Mouse (Mus musculus): ENCODE measurements around the gene Hoxb9. TPM values are rescaled to one million over a fixed set of nuclear protein-coding genes. Genes with fewer than 3 reads are reported as not detected.
A peak's percentile ranks its signal among the peaks of the same experiment; 100 is the strongest.

The Hoxb9 gene
- not detected for total RNA-seq (2021)

GRCm38 (mm10) chr11:96270996-96271540, at the start of gene Hoxb9:
Gene Hoxb9 (plus strand): TSS chr11:96271457.
- intact Hi-C loops (cut with DNase I): no loop called here
- no peak for DNase-seq (ENCODE audit: low spot score in 2 of 2)

GRCm38 (mm10) chr11:96223813-96224212, 47.4 kb upstream of the Hoxb9 start:
- intact Hi-C loops (cut with DNase I): no loop called here
- no peak for DNase-seq (ENCODE audit: low spot score in 2 of 2)

GRCm38 (mm10) chr11:96227676-96228075, 43.6 kb upstream of the Hoxb9 start:
- DNase-seq (ENCODE audit: low spot score in 2 of 2): no peak
- intact Hi-C loops (cut with DNase I): no loop called here

GRCm38 (mm10) chr11:96234906-96235305, 36.4 kb upstream of the Hoxb9 start:
- intact Hi-C loops (cut with DNase I): loop anchor here (2.0 to 10.0 kb wide), 3 partner anchors 90 to 350 kb away; no protein-coding TSS in a partner anchor
- peak; percentile 12 to 15 for DNase-seq (ENCODE audit: low spot score in 2 of 2)

GRCm38 (mm10) chr11:96240211-96240610, 31.0 kb upstream of the Hoxb9 start:
- peak in 1 of 2 experiments; percentile 33 for DNase-seq (ENCODE audit: low spot score in 2 of 2)
- intact Hi-C loops (cut with DNase I): no loop called here

- intact Hi-C loops (cut with DNase I): no loop called here
- DNase-seq (ENCODE audit: low spot score in 2 of 2): no peak
Observed at GRCm38 (mm10) chr11:96250901-96251300, 20.4 kb upstream of the Hoxb9 start.

- no peak for DNase-seq (ENCODE audit: low spot score in 2 of 2)
- intact Hi-C loops (cut with DNase I): no loop called here
Observed at GRCm38 (mm10) chr11:96251480-96252031, 19.7 kb upstream of the Hoxb9 start.

GRCm38 (mm10) chr11:96252541-96253120, 18.6 kb upstream of the Hoxb9 start:
- no peak for DNase-seq (ENCODE audit: low spot score in 2 of 2)
- intact Hi-C loops (cut with DNase I): no loop called here

- intact Hi-C loops (cut with DNase I): no loop called here
- DNase-seq (ENCODE audit: low spot score in 2 of 2): no peak
Observed at GRCm38 (mm10) chr11:96254221-96254620, 17.0 kb upstream of the Hoxb9 start.

- no peak for DNase-seq (ENCODE audit: low spot score in 2 of 2)
- intact Hi-C loops (cut with DNase I): no loop called here
Observed at GRCm38 (mm10) chr11:96255111-96255995, 15.9 kb upstream of the Hoxb9 start.

GRCm38 (mm10) chr11:96255996-96256445, 15.2 kb upstream of the Hoxb9 start:
- intact Hi-C loops (cut with DNase I): no loop called here
- no peak for DNase-seq (ENCODE audit: low spot score in 2 of 2)

GRCm38 (mm10) chr11:96257141-96257540, 14.1 kb upstream of the Hoxb9 start:
- DNase-seq (ENCODE audit: low spot score in 2 of 2): no peak
- intact Hi-C loops (cut with DNase I): no loop called here

- intact Hi-C loops (cut with DNase I): no loop called here
- DNase-seq (ENCODE audit: low spot score in 2 of 2): no peak
Observed at GRCm38 (mm10) chr11:96259038-96259437, 12.2 kb upstream of the Hoxb9 start.

- DNase-seq (ENCODE audit: low spot score in 2 of 2): no peak
- intact Hi-C loops (cut with DNase I): no loop called here
Observed at GRCm38 (mm10) chr11:96259511-96259910, 11.7 kb upstream of the Hoxb9 start.

- intact Hi-C loops (cut with DNase I): no loop called here
- DNase-seq (ENCODE audit: low spot score in 2 of 2): no peak
Observed at GRCm38 (mm10) chr11:96260310-96260970, 10.8 kb upstream of the Hoxb9 start.

GRCm38 (mm10) chr11:96261323-96261890, 9.8 kb upstream of the Hoxb9 start:
- DNase-seq (ENCODE audit: low spot score in 2 of 2): no peak
- intact Hi-C loops (cut with DNase I): no loop called here

- no peak for DNase-seq (ENCODE audit: low spot score in 2 of 2)
- intact Hi-C loops (cut with DNase I): no loop called here
Observed at GRCm38 (mm10) chr11:96262262-96262830, 8.9 kb upstream of the Hoxb9 start.

GRCm38 (mm10) chr11:96263636-96264389, 7.4 kb upstream of the Hoxb9 start:
- no peak for DNase-seq (ENCODE audit: low spot score in 2 of 2)
- intact Hi-C loops (cut with DNase I): no loop called here
